Mouse (Mus musculus) thymus, adult 2 months (tissue): ENCODE results near the gene Hand1.

Experiments
- CTCF ChIP-seq: fragments of 200-500 bp; IDR thresholded peaks from 2 replicates; pipeline ENCODE4 v1.5.1; 2012; ENCODE audit warnings: mild to moderate bottlenecking, control low read depth, low read length, moderate library complexity, borderline replicate concordance; ENCODE audit not compliant: control insufficient read depth, poor library complexity, insufficient read depth; ENCODE audit errors: extremely low read depth
- POLR2A ChIP-seq: fragments of 200-500 bp; IDR thresholded peaks from 2 replicates; pipeline ENCODE4 v1.6.1; 2012; ENCODE audit warnings: mild to moderate bottlenecking, low read length, control low read depth, moderate library complexity; ENCODE audit not compliant: control insufficient read depth, poor library complexity, insufficient read depth; ENCODE audit errors: extremely low read depth

GRCm38 (mm10) chr11:57841391-57841790 is 8.8 kb upstream of the Hand1 start:
- TF ChIP-seq POLR2A, result no peak
- no peak for TF ChIP-seq CTCF
